Mouse (Mus musculus): ENCODE results near the gene Aoc3. TPM values are rescaled to one million over a fixed set of nuclear protein-coding genes. Genes with fewer than 3 reads are reported as not detected.
"Not testable (repeated sequence)": the region's sequence is repeated elsewhere in the genome, so short reads cannot be mapped to it uniquely, and the experiment has no call there.

Aoc3 gene
- total RNA-seq, 4 experiments from 2014 or later = 2.0 to 11.5 (median 5.1) TPM

DNA sequence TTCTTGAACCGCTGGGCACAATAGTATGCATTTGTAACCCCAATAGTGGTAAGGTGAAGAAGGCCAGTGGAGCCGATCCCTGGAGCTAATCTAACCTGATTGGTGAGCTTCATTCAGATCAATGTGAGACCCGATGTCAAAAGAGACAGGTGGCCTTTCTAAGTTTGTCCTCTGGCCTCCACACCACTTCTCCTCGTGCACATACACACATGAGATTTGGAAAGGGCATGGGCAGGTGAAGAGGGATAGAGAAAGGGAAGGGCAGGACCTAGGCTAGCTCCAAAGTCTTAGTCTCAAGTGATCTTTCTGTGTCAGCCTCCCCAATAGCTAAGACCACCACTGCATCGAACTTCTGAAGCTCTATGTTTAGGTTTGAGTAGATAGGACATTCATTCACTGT lies 39.7 kb downstream of the Aoc3 start:
- no peak for DNase-seq (ENCODE audit: low spot score in 2 of 2)

DNA sequence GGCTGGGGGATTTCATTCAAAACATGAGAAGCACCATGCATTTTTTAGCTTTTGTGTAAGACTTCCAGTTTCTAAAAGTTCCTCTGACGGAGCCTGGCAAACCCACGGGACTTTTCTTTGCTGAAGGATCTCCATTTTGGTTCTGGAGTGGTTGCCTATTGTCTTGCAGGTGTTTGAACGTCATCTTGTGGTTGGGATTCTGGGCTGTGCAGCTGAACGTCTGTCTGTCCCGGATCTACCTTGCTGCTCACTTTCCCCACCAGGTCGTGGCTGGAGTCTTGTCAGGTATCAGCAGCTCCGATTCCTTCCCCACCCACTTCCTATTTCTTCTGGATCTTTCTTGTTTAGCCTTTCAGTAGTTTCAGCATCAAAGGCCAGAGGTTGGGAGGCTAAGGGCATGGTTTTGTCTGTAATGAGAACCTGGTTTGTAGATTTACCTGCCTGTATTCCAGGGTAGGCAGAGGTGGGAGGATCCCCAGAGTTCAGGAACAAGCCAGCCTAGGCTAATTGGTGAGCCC lies 44.1 kb downstream of the Aoc3 start:
- no peak for DNase-seq (ENCODE audit: low spot score in 2 of 2)

GRCm38 (mm10) chr11:101378196-101378595 lies 47.8 kb downstream of the Aoc3 start:
- DNase-seq (ENCODE audit: low spot score in 2 of 2) = not testable (repeated sequence)

DNA sequence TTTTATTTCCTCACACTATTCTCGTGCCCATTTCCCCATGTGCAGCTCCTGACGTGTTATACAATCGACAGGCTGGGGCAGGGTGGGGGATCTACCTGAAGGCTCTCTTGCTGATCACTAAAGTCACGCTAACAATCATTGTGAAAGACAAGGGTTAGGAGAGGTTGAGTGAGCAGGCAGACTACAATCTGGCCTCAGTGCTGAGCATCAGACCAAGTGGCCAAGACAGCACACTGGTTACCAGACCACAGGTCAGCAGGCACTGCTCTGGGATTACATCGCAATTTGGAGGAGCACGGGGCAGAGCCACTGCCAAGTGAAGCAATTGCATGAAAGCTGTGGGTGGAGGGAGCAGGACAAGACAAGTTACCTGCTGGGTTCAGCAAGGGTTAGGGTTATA lies 48.5 kb downstream of the Aoc3 start:
- DNase-seq (ENCODE audit: low spot score in 2 of 2) = no peak

DNA sequence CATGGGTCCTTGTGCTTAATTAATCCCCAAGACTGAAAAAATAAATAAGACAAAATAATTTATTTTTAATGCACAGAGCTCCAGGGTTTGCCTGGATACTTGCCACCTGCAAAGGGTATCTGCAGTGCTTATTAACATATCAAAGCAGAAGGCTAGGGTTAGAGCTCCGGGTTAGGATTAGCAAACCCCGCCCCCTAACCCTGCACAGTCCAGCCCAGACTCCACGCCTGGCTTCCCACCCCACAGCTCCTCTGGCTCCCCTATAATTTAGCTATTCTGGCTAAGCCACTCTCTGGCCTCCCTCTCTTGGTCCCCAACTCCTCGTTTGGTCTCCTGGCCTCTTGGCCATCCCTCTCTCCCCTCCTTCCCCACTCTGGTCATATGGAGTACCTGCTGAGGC lies 51.4 kb downstream of the Aoc3 start:
- no peak for DNase-seq (ENCODE audit: low spot score in 2 of 2)

Small RNA genes lying within 50 kb of the gene (microRNA-seq; reads per million reads assigned to microRNA genes)
- not detected for gene Gm25593

Other genes starting within 250 kb of the Aoc3 start
- gene Coasy, start 248.0 kb upstream of the Aoc3 start, total RNA-seq (2022) = 10 to 100 TPM in 1 of 4 experiments, 1 to 10 TPM in 3; 7.2 to 11.0 (median 8.5) TPM
- 10 to 100 TPM in 2 of 4 experiments, 1 to 10 TPM in 2; 8.0 to 12.3 (median 9.4) TPM for gene Mlx, start 243.3 kb upstream of the Aoc3 start, total RNA-seq (2022)
- gene Psmc3ip, start 235.2 kb upstream of the Aoc3 start, total RNA-seq (2022) = 1 to 10 TPM; 1.3 to 1.5 (median 1.4) TPM
- gene Retreg3, start 210.7 kb upstream of the Aoc3 start, total RNA-seq (2022) = 10 to 100 TPM; 28.8 to 30.4 (median 30.1) TPM
- 10 to 100 TPM; 23.2 to 27.9 (median 25.9) TPM for gene Tubg1, start 210.7 kb upstream of the Aoc3 start, total RNA-seq (2022)
- 1 to 10 TPM; 2.9 to 3.6 (median 3.2) TPM for gene Tubg2, start 174.7 kb upstream of the Aoc3 start, total RNA-seq (2022)
- 1 to 10 TPM in 1 of 4 experiments, under 1 TPM in 3; 0.67 to 1.3 (median 0.81) TPM for gene Cntnap1, start 160.1 kb upstream of the Aoc3 start, total RNA-seq (2022)
- gene Plekhh3, start 159.3 kb upstream of the Aoc3 start, total RNA-seq (2022) = 10 to 100 TPM; 25.6 to 38.5 (median 33.9) TPM
- gene Ccr10, start 155.2 kb upstream of the Aoc3 start, total RNA-seq (2022) = not detected
- 10 to 100 TPM; 24.3 to 31.0 (median 26.2) TPM for gene Ezh1, start 104.1 kb upstream of the Aoc3 start, total RNA-seq (2022)
- 10 to 100 TPM; 19.3 to 28.6 (median 25.4) TPM for gene Ramp2, start 84.6 kb upstream of the Aoc3 start, total RNA-seq (2022)
- 10 to 100 TPM; 44.9 to 48.1 (median 47.2) TPM for gene Vps25, start 76.9 kb upstream of the Aoc3 start, total RNA-seq (2022)
- gene Wnk4, start 70.0 kb upstream of the Aoc3 start, total RNA-seq (2022) = under 1 TPM in 3 of 4 experiments, not detected in 1; 0.12 to 0.49 (median 0.32) TPM
- gene Cntd1, start 51.6 kb upstream of the Aoc3 start, total RNA-seq (2022) = under 1 TPM in 3 of 4 experiments, not detected in 1; 0.29 to 0.53 (median 0.34) TPM
- 10 to 100 TPM; 71.9 to 80.9 (median 76.5) TPM for gene Coa3, start 51.5 kb upstream of the Aoc3 start, total RNA-seq (2022)
- 100 to 1,000 TPM in 2 of 4 experiments, 10 to 100 TPM in 2; 86.0 to 113 (median 101) TPM for gene Becn1, start 28.3 kb upstream of the Aoc3 start, total RNA-seq (2022)
- gene Psme3, start 14.4 kb upstream of the Aoc3 start, total RNA-seq (2022) = 10 to 100 TPM; 59.5 to 80.8 (median 69.4) TPM
- 1 to 10 TPM in 1 of 4 experiments, under 1 TPM in 3; 0.46 to 1.1 (median 0.59) TPM for gene Aoc2, start 5.5 kb upstream of the Aoc3 start, total RNA-seq (2022)
- under 1 TPM in 1 of 4 experiments, not detected in 3; 0.16 TPM for gene G6pc, start 37.0 kb downstream of the Aoc3 start, total RNA-seq (2022)
- gene Aarsd1, start 87.0 kb downstream of the Aoc3 start, total RNA-seq (2022) = 10 to 100 TPM; 17.4 to 25.9 (median 25.2) TPM
- gene Gm27029, start 94.2 kb downstream of the Aoc3 start, total RNA-seq (2022) = 10 to 100 TPM in 2 of 4 experiments, 1 to 10 TPM in 2; 4.4 to 13.0 (median 8.2) TPM
- gene Rundc1, start 94.5 kb downstream of the Aoc3 start, total RNA-seq (2022) = 1 to 10 TPM; 7.7 to 8.5 (median 7.9) TPM
- 10 to 100 TPM; 82.1 to 86.1 (median 84.0) TPM for gene Ptges3l, start 94.7 kb downstream of the Aoc3 start, total RNA-seq (2022)
- gene Rpl27, start 111.7 kb downstream of the Aoc3 start, total RNA-seq (2022) = 10 to 100 TPM; 20.8 to 47.8 (median 31.7) TPM
- gene Ifi35, start 117.8 kb downstream of the Aoc3 start, total RNA-seq (2022) = 1 to 10 TPM; 7.4 to 9.7 (median 8.7) TPM
- gene Rnd2, start 134.4 kb downstream of the Aoc3 start, total RNA-seq (2022) = 1 to 10 TPM; 2.4 to 3.9 (median 3.5) TPM
- 10 to 100 TPM in 2 of 4 experiments, 1 to 10 TPM in 2; 7.9 to 14.0 (median 9.8) TPM for gene Vat1, start 135.6 kb downstream of the Aoc3 start, total RNA-seq (2022)
- under 1 TPM in 2 of 4 experiments, not detected in 2; 0.07 to 0.11 TPM for gene Brca1, start 221.3 kb downstream of the Aoc3 start, total RNA-seq (2022)
- 10 to 100 TPM; 61.4 to 66.8 (median 65.4) TPM for gene Nbr1, start 221.5 kb downstream of the Aoc3 start, total RNA-seq (2022)